Mouse (Mus musculus): ENCODE results near the gene Myrip. TPM values are rescaled to one million over a fixed set of nuclear protein-coding genes. Genes with fewer than 3 reads are reported as not detected.
A peak's percentile ranks its signal among the peaks of the same experiment; 100 is the strongest.
"Not testable (repeated sequence)": the region's sequence is repeated elsewhere in the genome, so short reads cannot be mapped to it uniquely, and the experiment has no call there.

The Myrip gene
- total and polyA plus RNA-seq, 3 experiments, result 0.03 TPM; not detected in 2

DNA sequence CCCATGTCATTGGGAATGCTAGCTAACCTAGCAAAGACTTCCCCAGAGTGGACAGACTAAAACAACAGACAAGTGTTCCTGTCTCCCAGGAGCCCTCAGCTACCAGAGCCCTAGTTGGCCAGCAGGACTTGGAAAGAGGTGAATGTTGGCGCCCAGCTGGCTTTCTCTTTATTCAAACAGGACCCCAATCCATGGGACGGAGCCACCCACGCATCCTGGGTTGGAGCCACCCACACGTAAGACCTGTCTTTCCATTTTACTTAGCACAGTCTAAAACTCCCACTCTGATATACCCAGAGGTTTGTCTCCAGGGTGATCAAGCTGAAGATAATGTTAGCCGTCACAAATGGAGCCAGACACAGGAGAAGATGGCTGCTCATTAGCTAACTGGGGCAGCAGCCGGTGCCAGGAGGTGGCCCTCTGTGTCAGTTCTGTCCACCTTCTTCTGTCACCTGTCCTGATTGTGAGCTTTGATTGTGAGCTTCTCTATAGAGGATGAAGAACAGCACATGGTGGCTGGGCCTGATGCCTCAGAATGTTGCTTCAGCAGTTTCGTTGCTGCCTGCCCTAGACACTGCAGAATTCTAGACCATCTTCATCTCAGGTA lies 95.4 kb downstream of the Myrip start:
- Histone ChIP-seq H3K79me2 (ENCODE audit: control insufficient read depth, insufficient read depth, low read length, poor library complexity) (no peaks in the 10 kb centered on the region), H3K27me3 (ENCODE audit: control insufficient read depth in 1 of 2, insufficient read depth in 2 of 2, low read length in 2 of 2) (no peaks in the 10 kb centered on the region), H3K4me1 (ENCODE audit: control insufficient read depth in 1 of 2, insufficient read depth in 2 of 2, low read length in 2 of 2) (no peaks in the 10 kb centered on the region), H3K9me3 (replicated peaks; ENCODE audit: insufficient read depth, low read length) (no peaks in the 10 kb centered on the region), H3K4me3 (ENCODE audit: control insufficient read depth in 1 of 2, insufficient read depth in 1 of 2, low read depth in 2 of 2, low read length in 2 of 2) (no peak overlapping the region), H3K36me3 (ENCODE audit: control insufficient read depth in 1 of 2, insufficient read depth in 2 of 2, low read length in 2 of 2) (no peaks in the 10 kb centered on the region), H3K27ac (ENCODE audit: control insufficient read depth, low read depth, low read length) (no peak overlapping the region), H3K9ac (ENCODE audit: control insufficient read depth, low read depth, low read length, poor library complexity, severe bottlenecking) (no peak overlapping the region)
- TF ChIP-seq MXI1 (IDR thresholded peaks at IDR 0.05; ENCODE audit: low read depth, low read length), result no peak
- TF ChIP-seq MEF2A (IDR thresholded peaks at IDR 0.05; ENCODE audit: extremely low read depth, insufficient replicate concordance, low read depth, low read length, poor library complexity, severe bottlenecking), result no peak
- TF ChIP-seq SMC3 (IDR thresholded peaks at IDR 0.05; ENCODE audit: low read depth, low read length), result no peak
- no peak for TF ChIP-seq MYC (IDR thresholded peaks at IDR 0.05; ENCODE audit: low read depth, low read length)
- TF ChIP-seq ZMIZ1 (IDR thresholded peaks at IDR 0.05; ENCODE audit: low read depth, low read length), result no peak
- no peak for TF ChIP-seq ZC3H11A (IDR thresholded peaks at IDR 0.05; ENCODE audit: low read depth, low read length)
- no peak for TF ChIP-seq RAD21 (IDR thresholded peaks at IDR 0.05; ENCODE audit: low read depth, low read length)
- TF ChIP-seq ETS1 (IDR thresholded peaks at IDR 0.05; ENCODE audit: low read depth, low read length), result no peak
- no peak for DNase-seq (ENCODE audit: low read depth, low spot score)

DNA sequence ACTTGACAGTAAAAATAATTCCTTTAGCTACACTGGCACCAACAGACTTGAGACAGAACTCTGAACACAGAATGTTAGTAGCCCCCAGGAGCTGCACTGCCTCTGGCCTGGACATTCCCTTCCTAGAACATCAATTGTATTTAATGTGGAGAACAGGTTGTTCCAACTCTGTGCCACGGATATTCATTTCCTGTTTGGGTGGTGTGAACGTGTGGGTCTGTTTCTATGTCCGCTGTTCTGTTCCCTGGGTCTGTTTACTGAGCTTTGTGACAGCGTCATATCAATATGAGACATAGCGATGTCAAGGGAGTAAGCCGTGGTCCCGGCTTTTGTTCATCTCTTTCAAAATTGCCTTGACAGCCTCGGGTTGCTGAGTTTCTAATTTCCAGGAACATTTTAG lies 97.0 kb downstream of the Myrip start:
- Histone ChIP-seq H3K36me3 (ENCODE audit: control insufficient read depth in 1 of 2, insufficient read depth in 2 of 2, low read length in 2 of 2) (no peaks in the 10 kb centered on the region), H3K9me3 (replicated peaks; ENCODE audit: insufficient read depth, low read length) (no peaks in the 10 kb centered on the region)
- TF ChIP-seq SMC3 (IDR thresholded peaks at IDR 0.05; ENCODE audit: low read depth, low read length), result no peak
- no peak for TF ChIP-seq JUND (IDR thresholded peaks at IDR 0.05; ENCODE audit: low read depth, low read length)
- TF ChIP-seq RAD21 (IDR thresholded peaks at IDR 0.05; ENCODE audit: low read depth, low read length), result no peak
- no peak for TF ChIP-seq CTCF (IDR thresholded peaks at IDR 0.05 in 2 of 3, conservative IDR thresholded peaks at IDR 0.05 in 1 of 3; ENCODE audit: control insufficient read depth in 1 of 3, insufficient read depth in 1 of 3, low read depth in 2 of 3, low read length in 3 of 3, poor library complexity in 1 of 3, severe bottlenecking in 1 of 3)
- no peak for TF ChIP-seq CHD1 (IDR thresholded peaks at IDR 0.05; ENCODE audit: low read depth, low read length)
- TF ChIP-seq SIN3A (IDR thresholded peaks at IDR 0.05; ENCODE audit: low read length), result no peak
- TF ChIP-seq GABPA (IDR thresholded peaks at IDR 0.05; ENCODE audit: low read depth, low read length), result no peak
- no peak for TF ChIP-seq ZMIZ1 (IDR thresholded peaks at IDR 0.05; ENCODE audit: low read depth, low read length)

DNA sequence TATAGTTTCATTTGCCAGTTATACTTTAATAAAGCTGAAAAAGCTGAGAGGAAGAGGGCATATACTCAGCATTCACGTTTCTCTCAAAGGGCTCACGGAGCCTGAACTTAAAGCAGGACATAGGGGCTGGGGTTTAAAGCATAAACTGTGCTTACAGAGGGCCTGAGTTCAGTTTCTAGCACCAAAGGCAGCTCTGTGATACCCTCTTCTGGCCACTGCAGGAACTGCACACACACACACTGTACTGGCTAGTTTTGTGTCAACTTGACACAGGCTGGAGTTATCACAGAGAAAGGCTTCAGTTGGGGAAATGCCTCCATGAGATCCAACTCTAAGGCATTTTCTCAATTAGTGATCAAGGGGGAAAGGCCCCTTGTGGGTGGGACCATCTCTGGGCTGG lies 98.2 kb downstream of the Myrip start:
- TF ChIP-seq CTCF (IDR thresholded peaks at IDR 0.05 in 2 of 3, conservative IDR thresholded peaks at IDR 0.05 in 1 of 3; ENCODE audit: control insufficient read depth in 1 of 3, insufficient read depth in 1 of 3, low read depth in 2 of 3, low read length in 3 of 3, poor library complexity in 1 of 3, severe bottlenecking in 1 of 3), result peak; percentile 39 to 42 (median 39)
- peak; percentile 33; the same call in 1 of the 2 replicates for TF ChIP-seq SMC3 (IDR thresholded peaks at IDR 0.05; ENCODE audit: low read depth, low read length)
- peak; percentile 35 for TF ChIP-seq RAD21 (IDR thresholded peaks at IDR 0.05; ENCODE audit: low read depth, low read length)
- not testable (repeated sequence) for H3K27me3 ChIP-seq (ENCODE audit: control insufficient read depth in 1 of 2, insufficient read depth in 2 of 2, low read length in 2 of 2); H3K9ac ChIP-seq (ENCODE audit: control insufficient read depth, low read depth, low read length, poor library complexity, severe bottlenecking); H3K9me3 ChIP-seq (replicated peaks; ENCODE audit: insufficient read depth, low read length); H3K27ac ChIP-seq (ENCODE audit: control insufficient read depth, low read depth, low read length); H3K79me2 ChIP-seq (ENCODE audit: control insufficient read depth, insufficient read depth, low read length, poor library complexity); H3K4me3 ChIP-seq (ENCODE audit: control insufficient read depth in 1 of 2, insufficient read depth in 1 of 2, low read depth in 2 of 2, low read length in 2 of 2); H3K36me3 ChIP-seq (ENCODE audit: control insufficient read depth in 1 of 2, insufficient read depth in 2 of 2, low read length in 2 of 2); H3K4me1 ChIP-seq (ENCODE audit: control insufficient read depth in 1 of 2, insufficient read depth in 2 of 2, low read length in 2 of 2)
- DNase-seq (ENCODE audit: low read depth, low spot score), result peak; percentile 18

More for the DNA sequence above, 97.0 kb downstream of the Myrip start:
- no peaks in the 10 kb centered on the region for H3K79me2 ChIP-seq (ENCODE audit: control insufficient read depth, insufficient read depth, low read length, poor library complexity)
- H3K27ac ChIP-seq (ENCODE audit: control insufficient read depth, low read depth, low read length), result no peak overlapping the region
- no peaks in the 10 kb centered on the region for H3K27me3 ChIP-seq (ENCODE audit: control insufficient read depth in 1 of 2, insufficient read depth in 2 of 2, low read length in 2 of 2)
- H3K4me3 ChIP-seq (ENCODE audit: control insufficient read depth in 1 of 2, insufficient read depth in 1 of 2, low read depth in 2 of 2, low read length in 2 of 2), result no peak overlapping the region
- H3K9ac ChIP-seq (ENCODE audit: control insufficient read depth, low read depth, low read length, poor library complexity, severe bottlenecking), result no peak overlapping the region
- DNase-seq (ENCODE audit: low read depth, low spot score), result no peak
- H3K4me1 ChIP-seq (ENCODE audit: control insufficient read depth in 1 of 2, insufficient read depth in 2 of 2, low read length in 2 of 2), result no peaks in the 10 kb centered on the region

Data from MEL (cell line).